Mouse (Mus musculus) MEL (cell line): ENCODE results near the gene Gm20696. TPM values are rescaled to one million over a fixed set of nuclear protein-coding genes. Genes with fewer than 3 reads are reported as not detected.

Source experiments
- DNase-seq: peaks from one replicate; pipeline ENCODE4 v3.0.0; 2011; ENCODE audit warnings: low read depth, low spot score
- H3K27ac ChIP-seq: 2 replicates; pipeline ENCODE4 v1.5.1; 2012; ENCODE audit warnings: low read depth, mild to moderate bottlenecking, control low read depth, low read length, moderate library complexity; ENCODE audit not compliant: control insufficient read depth
- H3K27me3 ChIP-seq, 2 experiments: fragments of 150-350 bp in 1 of 2; sonication (generic) in 1 of 2; 2 replicates each; pipeline ENCODE4 v1.6.1; 2012; ENCODE audit warnings: low read length in 2 of 2, mild to moderate bottlenecking in 2 of 2, improper control_type of control experiment in 1 of 2, moderate library complexity in 1 of 2; ENCODE audit not compliant: insufficient read depth in 2 of 2, control insufficient read depth in 1 of 2
- H3K36me3 ChIP-seq, 2 experiments: 2 replicates each; pipeline ENCODE4 v1.6.1; 2012 to 2014; ENCODE audit warnings: low read length in 2 of 2, improper control_type of control experiment in 1 of 2, inconsistent platforms in 1 of 2, mild to moderate bottlenecking in 1 of 2; ENCODE audit not compliant: insufficient read depth in 2 of 2, control insufficient read depth in 1 of 2
- H3K4me1 ChIP-seq, 2 experiments: fragments of 150-350 bp in 1 of 2; sonication (generic) in 1 of 2; 2 replicates each; pipeline ENCODE4 v1.6.1; 2012; ENCODE audit warnings: low read length in 2 of 2, improper control_type of control experiment in 1 of 2, mild to moderate bottlenecking in 1 of 2; ENCODE audit not compliant: insufficient read depth in 2 of 2, control insufficient read depth in 1 of 2
- H3K4me3 ChIP-seq, 2 experiments: fragments of 150-350 bp in 1 of 2; sonication (generic) in 1 of 2; 2 replicates each; pipeline ENCODE4 v1.5.1; 2012; ENCODE audit warnings: low read depth in 2 of 2, low read length in 2 of 2, mild to moderate bottlenecking in 2 of 2, moderate library complexity in 2 of 2, control low read depth in 1 of 2, improper control_type of control experiment in 1 of 2; ENCODE audit not compliant: control insufficient read depth in 1 of 2, insufficient read depth in 1 of 2
- H3K79me2 ChIP-seq: 2 replicates; pipeline ENCODE4 v1.6.1; 2012; ENCODE audit warnings: mild to moderate bottlenecking, low read length, moderate library complexity; ENCODE audit not compliant: control insufficient read depth, poor library complexity, insufficient read depth
- H3K9ac ChIP-seq: 2 replicates; pipeline ENCODE4 v1.6.1; 2012; ENCODE audit warnings: low read depth, mild to moderate bottlenecking, control low read depth, low read length, moderate library complexity; ENCODE audit not compliant: control insufficient read depth, poor library complexity, severe bottlenecking
- H3K9me3 ChIP-seq: fragments of 150-350 bp; sonication (generic); replicated peaks from 2 replicates; pipeline ENCODE4 v1.6.1; 2012; ENCODE audit warnings: mild to moderate bottlenecking, low read length, improper control_type of control experiment, moderate library complexity; ENCODE audit not compliant: insufficient read depth
- BHLHE40 ChIP-seq: IDR thresholded peaks from 2 replicates; pipeline ENCODE4 v1.6.1; 2012; ENCODE audit warnings: low read depth, mild to moderate bottlenecking, inconsistent platforms, low read length, improper control_type of control experiment, borderline replicate concordance
- CHD2 ChIP-seq: IDR thresholded peaks from 2 replicates; pipeline ENCODE4 v1.6.1; 2011; ENCODE audit warnings: low read length, improper control_type of control experiment
- CTCF ChIP-seq, 3 experiments: IDR thresholded peaks in 2 of 3; conservative IDR thresholded peaks in 1 of 3; 2 replicates each; pipeline ENCODE4 v1.5.1; 2011 to 2012; ENCODE audit warnings: low read length in 3 of 3, low read depth in 2 of 3, mild to moderate bottlenecking in 2 of 3, improper control_type of control experiment in 1 of 3, inconsistent platforms in 1 of 3, mixed read lengths in 1 of 3, moderate library complexity in 1 of 3; ENCODE audit not compliant: control insufficient read depth in 1 of 3, insufficient read depth in 1 of 3, poor library complexity in 1 of 3, severe bottlenecking in 1 of 3
- EP300 ChIP-seq, 2 experiments: IDR thresholded peaks; 2 replicates each; pipeline ENCODE4 v1.6.1; 2011; ENCODE audit warnings: improper control_type of control experiment in 2 of 2, low read length in 2 of 2, low read depth in 1 of 2, mild to moderate bottlenecking in 1 of 2
- GABPA ChIP-seq: IDR thresholded peaks from 2 replicates; pipeline ENCODE4 v1.6.1; 2012; ENCODE audit warnings: low read depth, mild to moderate bottlenecking, inconsistent platforms, low read length, improper control_type of control experiment, moderate library complexity
- GATA1 ChIP-seq: IDR thresholded peaks from 2 replicates; pipeline ENCODE4 v1.6.1; 2011; ENCODE audit warnings: low read depth, low read length, improper control_type of control experiment
- KAT2A ChIP-seq: conservative IDR thresholded peaks from 2 replicates; pipeline ENCODE4 v1.6.1; 2012; ENCODE audit warnings: low read depth, low read length, improper control_type of control experiment, inconsistent platforms
- MAFK ChIP-seq: IDR thresholded peaks from 2 replicates; pipeline ENCODE4 v1.6.1; 2011; ENCODE audit warnings: low read depth, mild to moderate bottlenecking, low read length, improper control_type of control experiment, borderline replicate concordance
- MEF2A ChIP-seq: IDR thresholded peaks from 2 replicates; pipeline ENCODE4 v1.6.1; 2014; ENCODE audit warnings: low read depth, mild to moderate bottlenecking, inconsistent platforms, low read length, improper control_type of control experiment; ENCODE audit not compliant: poor library complexity, insufficient replicate concordance, severe bottlenecking; ENCODE audit errors: extremely low read depth
- MYB ChIP-seq: IDR thresholded peaks from 2 replicates; pipeline ENCODE4 v1.6.1; 2011; ENCODE audit warnings: mild to moderate bottlenecking, low read depth, low read length, improper control_type of control experiment
- MYC ChIP-seq: IDR thresholded peaks from 2 replicates; pipeline ENCODE4 v1.6.1; 2011; ENCODE audit warnings: low read depth, mild to moderate bottlenecking, low read length, improper control_type of control experiment, moderate library complexity
- POLR2AphosphoS2 ChIP-seq: IDR thresholded peaks from 2 replicates; pipeline ENCODE4 v1.6.1; 2011; ENCODE audit warnings: low read length, improper control_type of control experiment
- RCOR1 ChIP-seq: IDR thresholded peaks from 2 replicates; pipeline ENCODE4 v1.6.1; 2012; ENCODE audit warnings: low read depth, mild to moderate bottlenecking, inconsistent platforms, low read length, improper control_type of control experiment
- TAL1 ChIP-seq: IDR thresholded peaks from 2 replicates; pipeline ENCODE4 v1.6.1; 2012; ENCODE audit warnings: mild to moderate bottlenecking, inconsistent platforms, low read length, moderate library complexity, mixed read lengths
- TBP ChIP-seq: IDR thresholded peaks from 2 replicates; pipeline ENCODE4 v1.8.0; 2011; ENCODE audit warnings: low read depth, low read length, improper control_type of control experiment
- UBTF ChIP-seq: IDR thresholded peaks from 2 replicates; pipeline ENCODE4 v1.6.1; 2012; ENCODE audit warnings: low read depth, mild to moderate bottlenecking, inconsistent platforms, low read length, improper control_type of control experiment, moderate library complexity, borderline replicate concordance; ENCODE audit not compliant: insufficient read depth
- USF2 ChIP-seq, 2 experiments: IDR thresholded peaks; 2 replicates each; pipeline ENCODE4 v1.6.1; 2011 to 2012; ENCODE audit warnings: improper control_type of control experiment in 2 of 2, low read length in 2 of 2, borderline replicate concordance in 1 of 2, inconsistent platforms in 1 of 2, low read depth in 1 of 2, mild to moderate bottlenecking in 1 of 2; ENCODE audit not compliant: insufficient read depth in 1 of 2
- ZC3H11A ChIP-seq: IDR thresholded peaks from 2 replicates; pipeline ENCODE4 v1.6.1; 2012; ENCODE audit warnings: low read depth, mild to moderate bottlenecking, inconsistent platforms, low read length, improper control_type of control experiment
- ZNF384 ChIP-seq: IDR thresholded peaks from 2 replicates; pipeline ENCODE4 v1.6.1; 2012; ENCODE audit warnings: low read depth, mild to moderate bottlenecking, inconsistent platforms, low read length, improper control_type of control experiment
- polyA plus RNA-seq, 2 experiments: library from polyadenylated mRNA; stranded (reverse) in 1 of 2; unstranded in 1 of 2; fragments of >175 nt in 1 of 2; fragments of >200 nt in 1 of 2; gene quantifications; 2 replicates each; pipeline versions ENCODE4 v1.2.1 to v1.2.4; 2012; ENCODE audit warnings: low replicate concordance in 2 of 2, low read depth in 1 of 2; ENCODE audit not compliant: insufficient read length in 2 of 2, insufficient read depth in 1 of 2, missing spikeins in 1 of 2
- total RNA-seq: library from RNA; depleted of rRNA; stranded (reverse); fragments of 300-350 nt; gene quantifications from 2 replicates; pipeline ENCODE4 v1.2.3, GENCODE M21; 2012

Gm20696 gene
- total and polyA plus RNA-seq, 3 experiments: 0.07 to 0.39 TPM; not detected in 1

- no peak for TF ChIP-seq KAT2A
- TF ChIP-seq BHLHE40: no peak
- TF ChIP-seq CHD2: no peak
Observed at GRCm38 (mm10) chr6:99325881-99326280, 340.7 kb downstream of the Gm20696 start (continued).

- DNase-seq: no peak
- no peak overlapping the region for H3K4me3 ChIP-seq
- TF ChIP-seq TBP (no peak), BHLHE40 (no peak), TAL1 (no peak), POLR2AphosphoS2 (no peak), GABPA (no peak), MYB (no peak), ZC3H11A (no peak), KAT2A (no peak), MAFK (no peak), EP300 (IDR thresholded peaks at IDR 0.05; ENCODE audit: low read depth in 1 of 2, low read length in 2 of 2) (no peak), USF2 (IDR thresholded peaks at IDR 0.05; ENCODE audit: borderline replicate concordance in 1 of 2, insufficient read depth in 1 of 2, low read depth in 1 of 2, low read length in 2 of 2) (no peak), UBTF (no peak), MYC (no peak), ZNF384 (no peak), GATA1 (no peak), MEF2A (no peak), CTCF (IDR thresholded peaks at IDR 0.05 in 2 of 3, conservative IDR thresholded peaks at IDR 0.05 in 1 of 3; ENCODE audit: control insufficient read depth in 1 of 3, insufficient read depth in 1 of 3, low read depth in 2 of 3, low read length in 3 of 3, poor library complexity in 1 of 3, severe bottlenecking in 1 of 3) (no peak), RCOR1 (no peak), CHD2 (no peak)
- H3K4me1 ChIP-seq: peaks cover 0 to 6% of the 10 kb centered on the region in 2 experiments; a peak in 3 of 4 replicates
- no peaks in the 10 kb centered on the region for H3K9me3 ChIP-seq
- no peaks in the 10 kb centered on the region for H3K27me3 ChIP-seq
- no peak overlapping the region for H3K9ac ChIP-seq
- H3K27ac ChIP-seq: no peak overlapping the region
- peaks cover 0 to 8% of the 10 kb centered on the region in 2 experiments; a peak in 2 of 4 replicates for H3K36me3 ChIP-seq
- H3K79me2 ChIP-seq: no peaks in the 10 kb centered on the region
Observed at GRCm38 (mm10) chr6:99325461-99325860, 341.1 kb downstream of the Gm20696 start.
